Mouse (Mus musculus): ENCODE data around the gene Trim39. TPM values are rescaled to one million over a fixed set of nuclear protein-coding genes. Genes with fewer than 3 reads are reported as not detected.
A peak's percentile ranks its signal among the peaks of the same experiment; 100 is the strongest.
"Not testable (repeated sequence)": the region's sequence is repeated elsewhere in the genome, so short reads cannot be mapped to it uniquely, and the experiment has no call there.

Trim39 gene
- total and polyA plus RNA-seq, 2 experiments from 2014 or later = 14.3 to 23.5 TPM

GRCm38 (mm10) chr17:36240637-36241213, 31.3 kb downstream of the Trim39 start:
- H3K9ac ChIP-seq (replicated peaks; ENCODE audit: low read length, poor library complexity, severe bottlenecking) = no peak overlapping the region
- 21% methylated on average over 5 of the region's 5 CpGs for WGBS
- H3K36me3 ChIP-seq (ENCODE audit: insufficient read depth, low read length) = no peaks in the 10 kb centered on the region
- no peak for DNase-seq (ENCODE audit: low spot score)
- H3K9me3 ChIP-seq (ENCODE audit: low read length) = no peaks in the 10 kb centered on the region
- no peak for ATAC-seq (ENCODE audit: low FRiP score)
- H3K27me3 ChIP-seq (ENCODE audit: insufficient read depth, low read length) = peaks cover 6% of the 10 kb centered on the region
- H3K4me1 ChIP-seq (ENCODE audit: insufficient read depth, low read length) = no peaks in the 10 kb centered on the region
- H3K27ac ChIP-seq (ENCODE audit: low read depth, low read length) = no peak overlapping the region
- no peak overlapping the region for H3K4me3 ChIP-seq (ENCODE audit: low read depth, low read length)
- no peak for TF ChIP-seq CTCF (IDR thresholded peaks at IDR 0.05)
- H3K4me2 ChIP-seq (ENCODE audit: low read depth, low read length, poor library complexity, severe bottlenecking) = no peak overlapping the region

- TF ChIP-seq CTCF (IDR thresholded peaks at IDR 0.05) = no peak
Measured at GRCm38 (mm10) chr17:36237321-36237921, 34.6 kb downstream of the Trim39 start.

GRCm38 (mm10) chr17:36235300-36235699, 36.7 kb downstream of the Trim39 start:
- 26% methylated on average over 8 of the region's 9 CpGs for WGBS
- H3K27me3 ChIP-seq (ENCODE audit: insufficient read depth, low read length); H3K9ac ChIP-seq (replicated peaks; ENCODE audit: low read length, poor library complexity, severe bottlenecking); H3K9me3 ChIP-seq (ENCODE audit: low read length); ATAC-seq (ENCODE audit: low FRiP score); H3K4me2 ChIP-seq (ENCODE audit: low read depth, low read length, poor library complexity, severe bottlenecking); H3K4me3 ChIP-seq (ENCODE audit: low read depth, low read length); H3K36me3 ChIP-seq (ENCODE audit: insufficient read depth, low read length); H3K27ac ChIP-seq (ENCODE audit: low read depth, low read length); H3K4me1 ChIP-seq (ENCODE audit: insufficient read depth, low read length); DNase-seq (ENCODE audit: low spot score): not testable (repeated sequence)

More at GRCm38 (mm10) chr17:36237321-36237921, 34.6 kb downstream of the Trim39 start:
- peak overlapping the region; percentile 58 for H3K4me2 ChIP-seq (ENCODE audit: low read depth, low read length, poor library complexity, severe bottlenecking)
- H3K36me3 ChIP-seq (ENCODE audit: insufficient read depth, low read length) = no peaks in the 10 kb centered on the region
- no peaks in the 10 kb centered on the region for H3K9me3 ChIP-seq (ENCODE audit: low read length)
- no peak overlapping the region for H3K27ac ChIP-seq (ENCODE audit: low read depth, low read length)
- peak overlapping the region; percentile 31 for H3K4me3 ChIP-seq (ENCODE audit: low read depth, low read length)
- peak overlapping the region; percentile 34; the same call in 1 of the 2 replicates for H3K9ac ChIP-seq (replicated peaks; ENCODE audit: low read length, poor library complexity, severe bottlenecking)
- ATAC-seq (ENCODE audit: low FRiP score) (no peak), DNase-seq (ENCODE audit: low spot score) (no peak)
- H3K4me1 ChIP-seq (ENCODE audit: insufficient read depth, low read length) = no peaks in the 10 kb centered on the region
- 4% methylated on average over 27 of the region's 27 CpGs for WGBS
- H3K27me3 ChIP-seq (ENCODE audit: insufficient read depth, low read length) = peaks cover 6% of the 10 kb centered on the region

GRCm38 (mm10) chr17:36233572-36233971, 38.5 kb downstream of the Trim39 start:
- DNase-seq (ENCODE audit: low spot score) (no peak), ATAC-seq (ENCODE audit: low FRiP score) (no peak)
- no peak for TF ChIP-seq CTCF (IDR thresholded peaks at IDR 0.05)
- Histone ChIP-seq H3K4me1 (ENCODE audit: insufficient read depth, low read length) (no peaks in the 10 kb centered on the region), H3K4me2 (ENCODE audit: low read depth, low read length, poor library complexity, severe bottlenecking) (no peak overlapping the region), H3K27ac (ENCODE audit: low read depth, low read length) (no peak overlapping the region), H3K36me3 (ENCODE audit: insufficient read depth, low read length) (no peaks in the 10 kb centered on the region), H3K27me3 (ENCODE audit: insufficient read depth, low read length) (peaks cover 11% of the 10 kb centered on the region; the same call in 1 of the 2 replicates), H3K4me3 (ENCODE audit: low read depth, low read length) (no peak overlapping the region), H3K9ac (replicated peaks; ENCODE audit: low read length, poor library complexity, severe bottlenecking) (no peak overlapping the region), H3K9me3 (ENCODE audit: low read length) (no peaks in the 10 kb centered on the region)
- WGBS = 82% methylated on average over 5 of the region's 5 CpGs

GRCm38 (mm10) chr17:36231318-36231717, 40.7 kb downstream of the Trim39 start:
- H3K36me3 ChIP-seq (ENCODE audit: insufficient read depth, low read length) = no peaks in the 10 kb centered on the region
- peak; percentile 79 for TF ChIP-seq CTCF (IDR thresholded peaks at IDR 0.05)
- no peak overlapping the region for H3K4me3 ChIP-seq (ENCODE audit: low read depth, low read length)
- WGBS = 17% methylated on average over 36 of the region's 36 CpGs
- no peaks in the 10 kb centered on the region for H3K4me1 ChIP-seq (ENCODE audit: insufficient read depth, low read length)
- no peak overlapping the region for H3K9ac ChIP-seq (replicated peaks; ENCODE audit: low read length, poor library complexity, severe bottlenecking)
- H3K4me2 ChIP-seq (ENCODE audit: low read depth, low read length, poor library complexity, severe bottlenecking) = no peak overlapping the region
- no peaks in the 10 kb centered on the region for H3K9me3 ChIP-seq (ENCODE audit: low read length)
- peak; percentile 86 for DNase-seq (ENCODE audit: low spot score)
- no peak overlapping the region for H3K27ac ChIP-seq (ENCODE audit: low read depth, low read length)
- peaks cover 12% of the 10 kb centered on the region; the same call in 1 of the 2 replicates for H3K27me3 ChIP-seq (ENCODE audit: insufficient read depth, low read length)
- ATAC-seq (ENCODE audit: low FRiP score) = no peak

GRCm38 (mm10) chr17:36229046-36229445, 43.0 kb downstream of the Trim39 start:
- H3K27ac ChIP-seq (ENCODE audit: low read depth, low read length) = no peak overlapping the region
- H3K27me3 ChIP-seq (ENCODE audit: insufficient read depth, low read length) = peaks cover 27% of the 10 kb centered on the region
- ATAC-seq (ENCODE audit: low FRiP score) (no peak), DNase-seq (ENCODE audit: low spot score) (no peak)
- no peaks in the 10 kb centered on the region for H3K4me1 ChIP-seq (ENCODE audit: insufficient read depth, low read length)
- H3K9me3 ChIP-seq (ENCODE audit: low read length) = no peaks in the 10 kb centered on the region
- no peak overlapping the region for H3K9ac ChIP-seq (replicated peaks; ENCODE audit: low read length, poor library complexity, severe bottlenecking)
- no peak overlapping the region for H3K4me3 ChIP-seq (ENCODE audit: low read depth, low read length)
- no peaks in the 10 kb centered on the region for H3K36me3 ChIP-seq (ENCODE audit: insufficient read depth, low read length)
- WGBS = 10% methylated on average over 5 of the region's 5 CpGs
- TF ChIP-seq CTCF (IDR thresholded peaks at IDR 0.05) = no peak
- H3K4me2 ChIP-seq (ENCODE audit: low read depth, low read length, poor library complexity, severe bottlenecking) = no peak overlapping the region
